Mouse (Mus musculus): ENCODE measurements around the gene Lrriq4. TPM values are rescaled to one million over a fixed set of nuclear protein-coding genes. Genes with fewer than 3 reads are reported as not detected.

Lrriq4 gene
- not detected for polyA plus RNA-seq (2014; fragmentation: Illumina TruSeq; extraction: RNeasy Lipid Tissue Mini Kit (QIAGEN cat#74804))

GRCm38 (mm10) chr3:30644207-30644606 is at the start of gene Lrriq4:
TSS of gene Lrriq4 (plus strand) at chr3:30644507.

GRCm38 (mm10) chr3:30599711-30600545 is 44.4 kb upstream of the Lrriq4 start, which contains the start of gene Actrt3:
TSS of gene Actrt3 (minus strand) at chr3:30599939.

GRCm38 (mm10) chr3:30602065-30602739 is 42.1 kb upstream of the Lrriq4 start, which contains the start of gene Mynn:
TSS of gene Mynn (plus strand) at chr3:30602065.

GRCm38 (mm10) chr3:30647440-30648090 is 3.3 kb downstream of the Lrriq4 start, which contains the start of gene Lrrc34:
TSS of gene Lrrc34 (minus strand) at chr3:30647869.

GRCm38 (mm10) chr3:30699711-30700505 is 55.6 kb downstream of the Lrriq4 start, which contains the start of gene Lrrc31:
TSS of gene Lrrc31 (minus strand) at chr3:30699843.

Other genes with a start within 250 kb of the Lrriq4 start
- 10.1 TPM for gene Mecom, start 96.5 kb upstream of the Lrriq4 start, polyA plus RNA-seq (2014; fragmentation: Illumina TruSeq; extraction: RNeasy Lipid Tissue Mini Kit (QIAGEN cat#74804))
- not detected for gene Actrt3, start 44.6 kb upstream of the Lrriq4 start, polyA plus RNA-seq (2014; fragmentation: Illumina TruSeq; extraction: RNeasy Lipid Tissue Mini Kit (QIAGEN cat#74804))
- 54.8 TPM for gene Mynn, start 42.4 kb upstream of the Lrriq4 start, polyA plus RNA-seq (2014; fragmentation: Illumina TruSeq; extraction: RNeasy Lipid Tissue Mini Kit (QIAGEN cat#74804))
- 11.6 TPM for gene Lrrc34, start 3.4 kb downstream of the Lrriq4 start, polyA plus RNA-seq (2014; fragmentation: Illumina TruSeq; extraction: RNeasy Lipid Tissue Mini Kit (QIAGEN cat#74804))
- gene Lrrc31, start 55.3 kb downstream of the Lrriq4 start, polyA plus RNA-seq (2014; fragmentation: Illumina TruSeq; extraction: RNeasy Lipid Tissue Mini Kit (QIAGEN cat#74804)): 0.51 TPM
- gene Samd7, start 101.8 kb downstream of the Lrriq4 start, polyA plus RNA-seq (2014; fragmentation: Illumina TruSeq; extraction: RNeasy Lipid Tissue Mini Kit (QIAGEN cat#74804)): 1.1 TPM
- 302 TPM for gene Sec62, start 148.4 kb downstream of the Lrriq4 start, polyA plus RNA-seq (2014; fragmentation: Illumina TruSeq; extraction: RNeasy Lipid Tissue Mini Kit (QIAGEN cat#74804))
- 2.5 TPM for gene Gpr160, start 211.4 kb downstream of the Lrriq4 start, polyA plus RNA-seq (2014; fragmentation: Illumina TruSeq; extraction: RNeasy Lipid Tissue Mini Kit (QIAGEN cat#74804))